Mouse (Mus musculus): ENCODE data around the gene Phlpp1. TPM values are rescaled to one million over a fixed set of nuclear protein-coding genes. Genes with fewer than 3 reads are reported as not detected.
A peak's percentile ranks its signal among the peaks of the same experiment; 100 is the strongest.

Gene Phlpp1
- total RNA-seq, 2 experiments from 2014 or later = 82.0 to 88.0 TPM

DNA sequence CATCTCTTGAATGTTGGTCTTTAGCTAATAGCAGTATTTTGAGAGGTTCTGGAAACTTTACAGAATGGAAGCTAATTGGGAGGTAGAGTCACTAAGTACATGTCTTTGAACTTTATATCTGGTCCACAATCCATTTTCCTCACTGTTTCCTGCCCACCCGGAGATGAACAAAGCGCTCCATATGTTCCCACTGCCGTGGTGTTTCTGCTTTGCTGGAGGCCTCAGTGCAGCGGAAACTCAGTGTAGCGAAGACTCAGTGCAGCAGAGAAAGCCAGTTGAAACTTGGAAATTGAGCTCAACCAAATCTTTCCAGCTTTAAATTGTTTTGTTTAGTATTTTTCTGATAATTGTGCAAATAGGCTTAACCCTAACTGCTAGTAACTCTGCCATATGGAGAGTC, 26.4 kb downstream of the Phlpp1 start:
- DNase-seq = no peak

GRCm38 (mm10) chr1:106199109-106199508, 27.6 kb downstream of the Phlpp1 start:
- DNase-seq = no peak

DNA sequence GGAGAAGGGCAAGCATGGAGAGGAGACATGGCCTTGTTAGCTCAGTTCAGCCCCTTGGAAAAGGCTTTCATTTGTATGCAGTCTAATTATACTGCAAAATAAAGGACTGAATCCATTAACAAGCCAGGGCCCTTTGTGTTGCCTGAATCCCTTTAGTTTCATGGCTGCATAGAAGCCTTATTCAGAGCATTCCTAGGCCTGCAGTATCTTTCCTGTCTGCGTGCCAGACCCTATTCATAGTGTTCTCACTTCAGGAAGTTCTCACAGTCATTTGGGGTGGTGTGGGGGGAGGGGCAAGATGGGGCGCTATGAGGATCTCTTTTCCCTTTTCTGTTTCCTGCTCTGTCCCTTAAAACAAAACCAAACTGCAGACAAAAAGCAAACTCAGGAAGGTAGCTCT, 28.1 kb downstream of the Phlpp1 start:
- DNase-seq = peak; percentile 54 to 58

- no peak for DNase-seq
Measured at GRCm38 (mm10) chr1:106201025-106201424, 29.5 kb downstream of the Phlpp1 start.

DNA sequence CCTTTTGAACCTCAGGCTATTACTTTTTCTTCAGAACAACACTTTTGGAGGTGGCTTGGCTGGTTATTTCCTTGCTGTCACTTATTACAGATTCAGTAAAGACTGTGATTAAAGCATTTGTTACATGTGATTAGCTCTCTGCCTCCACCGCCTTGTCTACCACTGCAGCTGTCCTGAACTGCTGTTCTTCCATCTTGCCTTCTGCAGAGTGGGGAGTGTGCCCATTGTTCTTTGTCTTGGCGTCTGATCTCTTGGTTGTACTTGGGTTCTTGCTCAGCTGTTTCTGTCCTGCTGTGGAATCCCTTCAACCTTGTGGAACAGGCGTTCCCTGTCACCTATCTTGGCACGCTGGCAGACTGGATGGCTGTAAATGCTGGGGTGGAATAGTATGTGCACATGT, 30.4 kb downstream of the Phlpp1 start:
- DNase-seq = peak; percentile 44 to 51

DNA sequence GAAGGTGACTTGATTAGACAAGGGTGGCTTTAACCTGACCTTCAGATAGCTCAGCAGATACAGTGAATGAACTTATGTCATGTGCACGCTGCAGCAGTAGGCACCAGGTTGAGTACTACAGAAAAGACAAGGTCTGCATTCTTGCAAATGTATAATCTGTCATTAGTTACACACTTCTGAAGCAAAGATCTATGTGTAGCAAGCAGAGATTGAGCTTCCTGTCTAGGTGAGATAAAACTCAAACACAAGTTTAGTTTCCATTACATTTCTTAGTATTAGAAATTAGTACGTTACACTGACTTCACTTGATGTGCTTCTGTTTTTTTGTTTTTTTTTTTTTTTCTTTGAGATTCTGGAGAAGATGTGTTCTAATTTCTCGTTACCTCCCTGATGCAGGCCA, 32.4 kb downstream of the Phlpp1 start:
- DNase-seq = no peak

- no peak for DNase-seq
Measured at GRCm38 (mm10) chr1:106204350-106204749, 32.8 kb downstream of the Phlpp1 start.

DNA sequence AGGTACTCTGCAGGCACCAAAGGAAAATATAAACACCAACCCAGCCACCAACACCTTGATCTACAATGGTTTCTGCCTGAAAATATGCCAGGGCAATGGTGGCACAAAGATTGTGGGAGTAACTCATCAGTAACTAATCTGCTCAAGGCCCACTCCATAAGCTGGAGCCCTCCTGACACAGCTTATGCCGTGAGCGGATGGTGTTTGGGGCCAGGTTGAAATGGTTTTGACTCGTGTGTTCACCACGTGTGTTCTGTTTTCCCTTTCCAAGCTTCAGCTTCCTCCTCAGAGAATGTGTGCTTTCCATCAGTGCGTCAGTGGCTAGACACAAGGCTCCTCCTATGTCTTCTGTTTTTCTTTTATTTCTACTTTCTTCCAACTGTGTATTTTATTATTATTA, 37.0 kb downstream of the Phlpp1 start:
- DNase-seq = no peak

DNA sequence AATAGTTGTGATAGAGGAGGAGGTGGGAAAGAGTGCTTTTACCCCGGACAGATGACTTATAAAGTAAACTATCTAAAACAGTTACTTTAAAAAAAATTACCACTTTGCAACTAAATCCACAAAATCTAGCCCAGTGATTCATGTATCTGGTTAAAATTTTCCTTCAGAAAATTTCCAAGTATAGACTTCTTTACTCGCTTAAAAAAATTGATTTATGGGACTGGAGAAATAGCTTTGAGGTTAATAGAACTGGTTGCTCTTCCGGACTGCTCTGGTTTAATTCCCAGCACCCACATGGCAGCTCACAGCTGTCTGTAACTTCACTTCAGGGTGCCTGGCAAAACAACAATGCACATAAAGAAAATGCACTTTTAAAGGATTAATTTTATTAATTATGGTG, 38.9 kb downstream of the Phlpp1 start:
- no peak for DNase-seq

- DNase-seq = no peak
Measured at GRCm38 (mm10) chr1:106211146-106211545, 39.6 kb downstream of the Phlpp1 start.

GRCm38 (mm10) chr1:106220431-106220830, 48.9 kb downstream of the Phlpp1 start:
- DNase-seq = no peak

DNA sequence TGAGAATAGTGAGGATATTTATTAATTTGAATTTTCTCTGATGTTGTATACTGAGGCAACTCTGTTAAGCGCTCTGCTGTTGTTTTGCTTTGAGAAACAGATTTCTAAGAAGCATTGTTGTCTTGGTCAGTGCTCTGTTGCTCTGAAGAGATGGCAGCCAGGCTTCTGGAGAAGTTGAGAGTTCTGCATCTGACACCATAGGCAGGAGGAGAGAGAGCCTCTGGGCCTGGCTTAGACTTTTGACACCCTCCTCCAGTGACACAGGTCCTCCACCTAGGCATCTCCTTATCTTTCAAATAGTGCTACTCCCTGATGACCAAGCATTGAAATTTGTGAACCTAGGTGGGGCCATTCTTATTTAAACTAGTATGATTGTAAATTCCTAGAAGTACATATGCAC, 49.8 kb downstream of the Phlpp1 start:
- DNase-seq = no peak

DNA sequence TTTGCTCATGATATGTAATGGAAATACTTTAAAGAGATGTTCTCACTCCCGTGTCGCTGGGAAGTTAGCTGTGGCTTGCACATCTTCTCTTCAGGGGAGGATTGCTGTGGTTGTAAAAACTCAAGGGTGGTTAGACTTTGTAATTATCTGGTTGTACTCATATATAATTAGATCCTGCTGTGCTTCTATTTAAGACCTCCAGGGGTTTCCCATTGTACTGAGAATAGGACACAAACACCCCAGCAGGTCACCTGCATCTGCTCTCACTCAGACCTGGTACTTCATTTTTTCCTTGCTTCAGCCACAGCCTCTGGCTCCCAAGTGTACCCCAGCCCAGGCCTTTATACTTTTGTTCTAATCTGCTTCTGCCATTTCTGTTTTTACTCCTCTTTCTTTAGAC, 50.4 kb downstream of the Phlpp1 start:
- DNase-seq = no peak

- DNase-seq = no peak
Measured at GRCm38 (mm10) chr1:106226613-106227012, 55.1 kb downstream of the Phlpp1 start.

GRCm38 (mm10) chr1:106230313-106230712, 58.8 kb downstream of the Phlpp1 start:
- DNase-seq = no peak

GRCm38 (mm10) chr1:106231345-106231744, 59.8 kb downstream of the Phlpp1 start:
- DNase-seq = no peak

GRCm38 (mm10) chr1:106231805-106232459, 60.4 kb downstream of the Phlpp1 start:
- DNase-seq = no peak

DNA sequence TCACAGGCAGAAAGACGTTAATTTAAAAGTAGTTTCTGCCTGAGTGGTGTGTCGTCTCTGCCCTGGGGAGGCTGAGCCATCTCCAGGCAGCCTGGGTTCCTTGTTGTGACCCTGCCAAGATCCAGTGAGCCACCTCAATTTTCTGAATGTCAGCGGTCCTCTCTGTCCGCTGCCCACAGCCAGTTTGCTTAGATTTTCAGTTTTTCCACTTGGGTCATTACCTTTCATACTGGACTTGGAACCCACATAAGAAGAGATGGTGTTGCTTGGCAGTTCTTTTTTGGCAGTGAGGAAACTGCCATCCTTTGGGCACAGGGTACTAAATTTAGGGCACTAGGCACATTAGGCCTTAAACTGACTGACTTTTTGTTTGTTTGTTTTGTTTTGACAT, 60.9 kb downstream of the Phlpp1 start:
- no peak for DNase-seq

GRCm38 (mm10) chr1:106236986-106237385, 65.4 kb downstream of the Phlpp1 start:
- DNase-seq = no peak

DNA sequence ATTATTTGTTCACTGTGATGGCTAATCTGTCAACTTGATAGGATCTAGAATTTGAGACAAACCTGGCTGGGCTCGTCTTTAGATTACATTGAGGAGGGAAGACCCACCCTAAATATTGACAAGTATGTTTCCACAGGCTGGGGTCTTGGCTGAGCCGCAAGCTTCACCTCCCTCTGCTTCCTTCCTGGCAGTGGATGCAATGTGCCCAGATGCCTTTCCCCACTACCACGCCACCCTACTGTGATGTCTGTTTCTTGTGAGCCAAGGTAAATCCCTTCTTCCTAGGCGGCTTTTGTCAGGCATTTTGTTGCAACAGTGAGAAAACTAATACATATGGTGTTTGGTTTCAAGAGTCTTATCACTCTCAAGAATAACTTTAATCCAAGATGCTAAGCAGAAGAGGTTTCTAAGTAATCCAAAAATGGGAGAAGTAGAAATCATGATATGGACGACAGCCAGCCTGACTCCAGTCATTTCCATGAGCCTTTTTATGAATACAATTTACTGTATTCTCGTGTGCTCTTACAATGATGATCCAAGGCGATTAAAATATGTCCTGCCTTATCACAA, 68.6 kb downstream of the Phlpp1 start:
- no peak for DNase-seq

GRCm38 (mm10) chr1:106241059-106241458, 69.5 kb downstream of the Phlpp1 start:
- peak; percentile 40 to 41 for DNase-seq

GRCm38 (mm10) chr1:106242129-106242528, 70.6 kb downstream of the Phlpp1 start:
- no peak for DNase-seq

- no peak for DNase-seq
Measured at GRCm38 (mm10) chr1:106243371-106243770, 71.8 kb downstream of the Phlpp1 start.

- no peak for DNase-seq
Measured at GRCm38 (mm10) chr1:106244245-106244644, 72.7 kb downstream of the Phlpp1 start.

- DNase-seq = no peak
Measured at GRCm38 (mm10) chr1:106254047-106254446, 82.5 kb downstream of the Phlpp1 start.

Measured in layer of hippocampus, postnatal 36 days (tissue).